Mouse (Mus musculus) adrenal gland, postnatal 10 days (tissue): ENCODE results near the gene Lhfpl2. TPM values are rescaled to one million over a fixed set of nuclear protein-coding genes. Genes with fewer than 3 reads are reported as not detected.
"Not testable (repeated sequence)": the region's sequence is repeated elsewhere in the genome, so short reads cannot be mapped to it uniquely, and the experiment has no call there.

Experiments
- DNase-seq: peaks from one replicate; pipeline ENCODE4 v3.0.0; 2021; ENCODE audit warnings: mixed read lengths
- long read RNA-seq, 2 experiments: library from polyadenylated mRNA; stranded (forward); transcript quantifications; one replicate each; pipeline ENCODE4 v2.0.0; 2021
- total RNA-seq, 2 experiments: library from RNA; stranded (reverse); gene quantifications; 2 replicates each; pipeline ENCODE4 v1.2.3; 2021

Gene Lhfpl2
- total RNA-seq, result 10 to 100 TPM; 29.8 to 39.6 TPM
- long read RNA-seq, experiment 1, full-length matches to known transcripts, result 11 of 25 reads
- long read RNA-seq, experiment 1, partial matches to known transcripts, result 0 of 25 reads
- long read RNA-seq, experiment 1, other reads (novel, unspliced or antisense), result 14 of 25 reads
- long read RNA-seq, experiment 2, full-length matches to known transcripts, result 17 of 27 reads
- long read RNA-seq, experiment 2, partial matches to known transcripts, result 0 of 27 reads
- long read RNA-seq, experiment 2, other reads (novel, unspliced or antisense), result 10 of 27 reads

DNA sequence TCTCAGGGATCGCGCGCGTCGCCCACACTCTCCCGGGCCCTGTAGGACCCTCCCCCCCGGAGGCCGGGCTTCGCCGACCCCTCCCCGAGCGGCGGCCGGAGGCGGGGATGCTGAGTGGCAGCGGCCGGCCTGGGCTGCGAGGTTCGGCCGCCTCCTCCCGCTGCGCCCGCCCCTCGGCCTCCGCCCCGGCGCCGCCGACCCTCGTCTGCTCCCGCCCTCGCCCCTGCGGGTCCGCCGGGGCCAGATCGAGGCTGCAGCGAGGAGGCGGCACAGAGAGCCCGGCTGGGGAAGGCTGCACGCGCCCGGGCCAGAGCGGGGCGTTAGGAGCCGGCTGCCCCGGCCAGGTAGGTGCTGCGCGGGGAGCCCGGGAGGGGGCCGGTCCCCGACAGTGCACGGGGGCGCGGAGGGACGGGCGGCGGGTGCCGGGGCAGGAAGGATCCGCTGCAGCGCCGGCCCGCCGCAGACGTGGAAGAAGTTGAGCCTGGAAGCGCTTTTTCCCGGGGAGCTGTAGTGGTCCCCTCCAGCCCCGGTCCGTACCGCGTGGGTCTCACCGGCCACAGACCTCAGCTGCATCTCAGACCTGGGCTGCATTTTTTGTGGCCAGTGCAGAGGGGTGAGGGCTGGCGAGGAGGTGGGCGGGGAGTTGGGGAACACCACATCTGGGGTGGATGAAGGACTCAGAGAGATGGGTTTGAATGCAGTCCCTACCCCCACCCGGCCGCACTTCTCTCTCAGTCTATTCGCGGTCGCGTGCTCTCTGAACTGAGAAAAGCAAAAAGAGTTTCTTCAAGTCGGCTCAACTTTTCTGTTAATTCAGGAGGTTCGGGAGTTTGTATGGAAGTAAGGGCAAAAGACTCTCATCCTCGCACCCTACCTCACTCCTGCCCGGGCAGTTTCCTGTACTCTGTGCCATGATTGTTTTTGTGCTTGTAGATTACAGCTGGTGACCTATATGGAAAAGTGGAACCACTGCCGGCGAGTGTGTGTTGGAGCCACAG, at the start of gene Lhfpl2:
Gene Lhfpl2, plus strand, starts transcription at position 234 of the 998 bp plus-strand sequence.
- DNase-seq, result peak; percentile 80

DNA sequence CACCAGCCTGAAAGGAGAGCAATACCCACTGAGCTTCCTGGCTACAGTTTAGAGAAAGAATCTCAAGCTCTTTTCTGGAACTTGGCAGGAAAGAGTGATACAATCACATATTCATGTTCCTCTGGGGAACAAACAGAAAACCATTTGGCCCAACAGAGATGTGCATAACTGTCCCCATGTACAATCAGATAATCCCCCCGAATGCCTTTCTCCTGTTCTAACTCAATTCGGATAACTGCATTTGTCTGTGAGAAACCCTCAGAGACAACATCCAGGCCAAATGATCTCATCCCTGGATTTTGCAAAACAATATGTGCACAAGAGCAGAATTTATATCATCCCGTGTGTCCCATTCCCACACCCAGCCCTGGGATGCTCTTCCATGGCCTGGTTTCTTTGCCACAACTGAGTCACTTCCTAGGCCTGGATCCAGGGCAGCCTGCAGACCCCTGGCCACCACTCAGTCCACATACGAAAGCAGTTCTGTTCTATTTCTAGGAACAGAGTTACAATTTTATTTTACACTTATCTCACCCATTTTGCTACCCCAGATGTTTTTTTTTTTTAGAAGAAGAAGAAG, 45.5 kb upstream of the Lhfpl2 start:
- no peak for DNase-seq

- DNase-seq, result no peak
These were observed 43.6 kb upstream of the Lhfpl2 start for GRCm38 (mm10) chr13:94013986-94014385.

GRCm38 (mm10) chr13:94024575-94024974, 33.0 kb upstream of the Lhfpl2 start:
- DNase-seq, result not testable (repeated sequence)

DNA sequence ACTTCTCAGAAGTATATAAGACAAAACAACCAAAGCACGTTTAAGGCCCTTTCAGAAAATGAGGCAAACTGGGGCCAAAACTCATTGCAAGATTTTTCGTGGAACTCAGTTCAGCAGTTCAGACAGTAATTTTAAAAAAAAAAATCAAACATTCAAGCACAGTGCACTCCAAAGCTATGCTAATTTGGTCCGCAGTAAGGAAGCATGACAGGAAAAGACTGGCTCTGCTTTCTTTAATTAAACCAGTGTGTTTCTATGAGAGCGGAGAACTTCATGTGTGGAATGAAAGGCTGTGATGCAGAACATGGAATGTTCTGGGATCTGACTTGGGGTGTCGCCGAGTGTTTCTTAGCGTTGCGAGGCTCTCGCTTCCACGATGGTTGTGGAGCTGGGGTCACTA, 28.4 kb upstream of the Lhfpl2 start:
- no peak for DNase-seq

DNA sequence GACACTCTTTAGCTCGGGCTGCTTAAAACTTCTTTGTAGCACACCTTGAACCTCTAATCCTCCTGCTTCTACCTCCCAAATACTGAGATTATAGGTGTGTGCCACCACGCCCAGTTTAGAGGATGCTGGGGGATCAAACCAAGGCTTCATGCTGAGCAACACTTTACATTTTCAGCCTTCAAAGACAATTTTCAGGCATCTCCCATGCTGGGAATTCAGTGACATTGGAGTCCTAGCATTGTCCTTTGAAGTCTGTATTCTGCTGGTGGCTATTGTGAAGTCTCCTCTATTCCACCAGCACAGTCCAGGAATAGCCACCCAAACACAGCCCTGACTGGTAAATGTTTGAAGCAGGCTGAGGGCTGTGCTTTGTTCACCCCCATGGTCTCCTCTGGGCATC, 27.0 kb upstream of the Lhfpl2 start:
- DNase-seq, result no peak

- no peak for DNase-seq
These were observed 20.1 kb upstream of the Lhfpl2 start for GRCm38 (mm10) chr13:94037313-94038051.

DNA sequence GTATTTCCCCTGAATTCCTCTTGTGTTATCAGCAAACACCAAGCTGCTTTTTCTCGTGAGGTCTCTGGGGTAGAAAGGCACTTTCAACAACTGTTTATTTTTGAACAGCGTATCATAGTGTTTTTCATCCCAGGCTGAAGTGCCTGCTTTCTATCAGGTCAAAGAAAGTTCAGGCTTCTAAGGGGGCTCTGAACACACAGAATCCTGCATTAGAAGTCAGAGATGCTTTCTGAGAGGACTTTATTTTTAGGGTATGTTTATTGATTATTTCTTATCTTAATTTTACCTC, 19.6 kb upstream of the Lhfpl2 start:
- no peak for DNase-seq

DNA sequence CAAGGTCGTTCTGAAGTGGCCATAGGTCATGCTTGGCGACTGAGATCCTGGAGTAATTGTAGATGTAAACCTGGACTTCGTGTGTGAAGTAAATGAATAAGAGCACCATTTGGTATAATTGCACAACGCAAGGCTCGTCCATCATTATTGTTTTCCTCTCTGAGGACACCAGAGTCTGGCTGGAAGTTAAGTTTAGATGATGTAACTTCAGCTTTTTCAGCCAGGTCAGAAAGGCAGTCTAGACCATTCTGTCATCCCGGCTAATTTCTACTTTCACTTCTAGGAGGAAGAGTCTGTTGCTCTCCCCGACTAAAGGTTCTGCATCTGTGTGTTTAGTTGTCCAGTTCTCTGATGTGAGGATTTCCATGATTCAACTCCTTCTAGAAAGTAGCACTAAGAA, 7.6 kb upstream of the Lhfpl2 start:
- DNase-seq, result no peak

DNA sequence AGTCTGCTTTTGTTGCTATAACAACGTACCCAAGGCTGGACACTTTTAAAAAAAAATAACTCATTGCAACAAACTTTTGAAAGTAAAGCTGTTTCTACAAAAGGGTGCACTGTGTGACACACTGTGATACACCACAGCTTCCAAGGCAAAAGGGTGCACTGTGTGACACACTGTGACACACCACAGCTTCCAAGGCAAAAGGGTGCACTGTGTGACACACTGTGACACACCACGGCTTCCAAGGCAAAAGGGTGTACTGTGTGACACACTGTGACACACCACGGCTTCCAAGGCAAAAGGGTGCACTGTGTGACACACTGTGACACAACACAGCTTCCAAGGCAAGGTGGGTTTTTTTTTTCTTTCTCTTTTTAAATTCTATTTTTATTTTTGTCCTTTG, 6.8 kb upstream of the Lhfpl2 start:
- DNase-seq, result no peak

DNA sequence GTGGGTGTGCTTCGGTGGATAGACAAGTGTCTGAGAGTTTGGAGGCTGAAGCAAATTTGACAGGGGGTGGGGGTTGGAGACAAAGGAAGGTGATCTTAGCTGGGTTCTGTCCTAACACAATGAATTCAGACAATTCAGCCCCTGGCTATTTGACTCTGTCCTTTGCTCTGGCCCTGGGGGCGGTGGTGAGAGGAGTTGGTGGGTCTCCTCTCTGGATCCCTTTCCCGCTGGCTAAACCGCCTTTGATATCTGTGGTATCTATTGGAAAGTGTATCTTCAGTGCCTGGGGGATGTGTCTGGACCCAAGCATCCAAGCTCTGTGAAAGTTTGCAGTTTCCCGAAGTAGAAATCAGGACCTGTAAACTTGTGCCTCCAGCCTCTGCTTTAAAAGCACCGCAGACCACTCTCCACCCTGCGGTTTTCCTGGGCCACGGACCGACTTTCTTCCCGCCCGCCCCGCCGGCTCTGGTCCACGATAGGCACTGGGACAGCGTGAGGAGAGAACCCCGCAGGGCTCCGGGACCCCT, 497 bp upstream of the Lhfpl2 start:
- no peak for DNase-seq

DNA sequence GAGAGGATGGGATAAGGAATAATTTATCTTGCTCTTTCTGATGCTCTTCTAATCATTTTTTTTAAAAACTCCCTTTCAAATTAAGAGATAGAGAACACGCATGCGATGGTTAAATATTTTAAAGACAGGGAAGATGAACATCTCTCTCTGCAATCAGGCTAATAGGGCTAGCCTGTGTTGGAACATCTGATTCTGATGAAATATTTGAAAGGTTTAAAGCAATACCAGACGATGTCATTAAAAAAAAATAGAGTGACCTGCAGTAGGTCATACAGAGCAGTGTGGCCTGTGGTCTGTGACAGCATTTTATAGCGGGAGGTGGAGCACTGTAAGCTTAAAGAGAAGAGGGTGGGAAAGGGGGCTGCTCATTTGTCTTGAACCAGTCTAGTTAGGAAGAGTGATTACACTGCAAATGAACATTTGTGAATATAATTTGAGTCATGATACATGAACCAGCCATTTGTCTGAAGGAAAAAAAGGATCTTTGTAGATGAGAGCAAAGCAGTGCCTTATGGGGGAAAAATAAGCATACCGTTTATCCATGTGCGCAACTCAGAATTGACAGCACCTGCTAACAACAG, 1.1 kb downstream of the Lhfpl2 start:
- DNase-seq, result no peak

DNA sequence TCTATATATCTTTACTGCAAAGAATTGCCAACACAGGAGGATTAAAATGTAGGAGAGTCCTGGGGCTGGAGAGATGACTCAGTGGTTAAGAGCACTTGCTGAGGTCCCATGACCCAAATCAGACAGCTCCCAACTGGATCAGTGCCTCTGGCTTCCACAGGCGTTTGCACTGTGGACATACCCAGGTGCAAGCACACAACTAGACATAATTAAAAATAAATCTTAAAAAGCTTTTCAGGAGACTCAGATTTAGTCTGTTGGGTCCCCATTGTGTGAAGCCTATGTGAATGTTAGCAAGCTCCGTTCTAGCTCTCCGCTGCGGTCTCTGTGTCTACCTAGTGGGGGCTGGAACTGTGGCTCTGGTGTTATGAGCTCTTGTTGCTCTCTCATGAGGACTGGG, 1.8 kb downstream of the Lhfpl2 start:
- no peak for DNase-seq

- peak; percentile 74 for DNase-seq
These were observed 2.2 kb downstream of the Lhfpl2 start for GRCm38 (mm10) chr13:94059778-94060177.

DNA sequence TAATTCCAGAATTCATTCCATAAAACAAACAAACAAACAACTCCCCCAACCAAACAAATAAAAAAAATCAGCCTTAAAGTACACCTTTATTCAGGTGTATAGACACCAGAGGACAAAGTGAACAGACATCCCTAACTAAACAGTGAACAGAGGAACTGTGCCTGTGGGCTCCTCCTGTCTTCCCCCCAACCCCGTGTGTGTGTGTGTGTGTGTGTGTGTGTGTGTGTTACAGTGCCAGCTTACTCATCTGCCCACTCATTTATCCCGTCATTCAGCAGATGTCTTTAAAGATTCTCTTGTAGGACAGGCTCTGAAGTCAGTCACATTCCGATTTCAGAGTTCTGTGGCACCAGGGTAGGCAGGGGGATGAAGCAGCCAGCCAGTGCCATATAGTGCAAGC, 2.9 kb downstream of the Lhfpl2 start:
- no peak for DNase-seq

DNA sequence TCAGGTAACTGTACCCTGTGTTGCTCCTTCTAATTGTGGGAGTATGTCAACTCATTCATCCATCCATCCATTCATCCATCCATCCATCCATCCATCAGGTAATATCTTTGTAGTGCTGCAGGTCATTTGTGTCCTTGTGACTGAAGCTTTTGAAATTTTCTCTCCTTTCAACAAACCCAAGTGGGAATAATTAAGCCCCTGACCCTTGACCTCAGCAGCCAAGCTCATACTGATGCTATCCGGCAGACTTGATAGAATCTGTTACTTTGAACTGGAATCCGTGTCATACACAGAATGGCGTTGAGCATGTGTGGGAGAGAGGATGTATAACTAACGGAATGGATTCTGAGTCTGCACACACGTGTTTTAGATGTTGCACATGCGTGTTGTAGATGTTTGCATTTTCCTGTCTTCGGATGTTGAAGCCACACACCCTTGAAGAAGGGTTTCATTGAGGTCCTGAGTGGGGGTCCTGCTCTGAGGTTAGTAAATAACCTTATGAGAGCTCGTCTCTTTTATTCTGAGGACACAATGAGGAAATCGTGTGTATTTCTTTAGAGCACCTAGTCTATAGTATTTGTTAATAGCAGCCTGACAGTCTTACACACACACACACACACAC, 3.8 kb downstream of the Lhfpl2 start:
- DNase-seq, result no peak

DNA sequence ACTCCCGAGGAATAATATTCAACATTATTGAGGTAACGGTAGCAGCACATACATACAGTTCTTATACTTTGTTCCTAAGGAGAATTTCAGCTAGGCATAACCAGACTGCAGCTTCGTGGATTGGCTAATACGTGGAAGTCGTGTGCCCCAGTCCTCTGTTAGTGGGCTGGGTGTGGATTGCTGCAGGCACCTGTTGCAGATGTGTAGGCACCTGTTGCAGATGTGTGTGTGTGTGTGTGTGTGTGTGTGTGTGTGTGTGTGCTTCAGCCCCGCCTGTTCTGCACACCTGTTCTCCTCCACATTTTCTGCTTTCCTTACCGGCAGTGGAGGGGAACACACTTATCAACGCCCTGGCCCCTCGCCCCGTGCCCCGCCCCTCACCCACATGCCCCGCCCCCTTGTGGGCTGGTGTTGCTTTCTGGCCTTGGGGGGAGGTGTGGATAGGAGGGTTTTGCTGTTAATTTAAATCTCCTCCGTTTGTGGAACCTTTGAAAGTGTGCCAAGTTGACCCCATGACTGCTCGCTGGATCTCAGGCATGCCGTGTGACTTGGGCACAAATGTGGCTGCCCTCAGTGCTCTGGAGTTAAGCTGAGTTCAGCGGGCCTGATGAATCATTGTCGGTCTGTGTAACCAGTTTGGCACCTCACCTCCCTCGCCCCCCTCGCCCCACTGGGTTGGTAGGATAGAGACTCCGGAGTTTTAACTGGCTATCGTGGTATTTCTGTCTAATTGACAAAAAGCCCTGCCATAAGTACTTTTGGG, 4.9 kb downstream of the Lhfpl2 start:
- DNase-seq, result peak; percentile 62

GRCm38 (mm10) chr13:94063156-94063555, 5.6 kb downstream of the Lhfpl2 start:
- DNase-seq, result no peak

DNA sequence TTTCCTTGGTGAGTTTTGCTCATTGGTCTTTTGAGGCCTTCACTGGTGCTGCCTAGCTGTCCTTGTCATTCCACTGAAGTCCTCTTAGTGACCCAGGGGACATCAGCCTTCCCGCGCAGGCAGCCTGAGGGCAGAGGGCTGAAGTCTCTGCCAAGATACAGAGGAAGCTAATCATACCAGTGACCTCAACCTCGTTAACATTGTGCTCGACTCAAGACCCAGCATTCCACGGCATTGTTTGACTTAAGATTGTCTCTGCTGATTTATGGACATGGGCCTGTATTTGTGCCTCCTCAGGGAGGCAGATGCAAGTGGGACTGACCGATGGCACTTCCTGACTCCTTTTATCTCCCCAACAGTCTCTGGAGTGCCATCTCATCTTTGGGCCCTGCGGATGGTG, 7.0 kb downstream of the Lhfpl2 start:
- DNase-seq, result peak; percentile 65

GRCm38 (mm10) chr13:94065276-94066050, 7.9 kb downstream of the Lhfpl2 start:
- DNase-seq, result no peak
